Mouse (Mus musculus) cerebellum, postnatal 36 days (tissue): ENCODE results near the gene Cracr2b.

Source experiments
- DNase-seq, 2 experiments: peaks; one replicate each; pipeline ENCODE4 v3.0.0; 2021 to 2022; ENCODE audit warnings: mixed read lengths in 2 of 2

Cracr2b gene

GRCm38 (mm10) chr7:141460391-141461113, at the start of gene Cracr2b:
Gene Cracr2b (plus strand): TSS chr7:141461094.
- no peak for DNase-seq

- no peak for DNase-seq
These were observed 49.2 kb upstream of the Cracr2b start for GRCm38 (mm10) chr7:141411667-141412066.

DNA sequence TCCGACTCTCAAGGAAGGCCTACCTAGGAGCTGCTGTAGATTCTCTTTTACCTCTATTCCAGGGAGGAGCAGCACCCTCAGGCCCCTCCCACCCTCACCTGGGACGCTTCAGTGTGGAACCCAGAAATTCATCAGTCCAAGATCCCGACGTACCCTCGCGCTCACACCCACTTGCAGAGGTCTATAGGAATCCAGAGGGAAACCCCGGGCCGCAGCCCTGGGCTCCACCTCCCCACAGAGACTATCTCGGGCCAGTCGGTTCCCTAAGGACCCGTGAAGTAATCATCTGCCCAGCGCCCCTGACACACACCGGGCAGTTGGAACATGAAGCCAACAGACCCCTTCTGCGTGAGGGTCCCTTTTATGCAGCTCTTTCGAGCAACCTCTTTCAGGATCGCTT, 47.6 kb upstream of the Cracr2b start:
- DNase-seq, result peak in 1 of 2 experiments; percentile 27

DNA sequence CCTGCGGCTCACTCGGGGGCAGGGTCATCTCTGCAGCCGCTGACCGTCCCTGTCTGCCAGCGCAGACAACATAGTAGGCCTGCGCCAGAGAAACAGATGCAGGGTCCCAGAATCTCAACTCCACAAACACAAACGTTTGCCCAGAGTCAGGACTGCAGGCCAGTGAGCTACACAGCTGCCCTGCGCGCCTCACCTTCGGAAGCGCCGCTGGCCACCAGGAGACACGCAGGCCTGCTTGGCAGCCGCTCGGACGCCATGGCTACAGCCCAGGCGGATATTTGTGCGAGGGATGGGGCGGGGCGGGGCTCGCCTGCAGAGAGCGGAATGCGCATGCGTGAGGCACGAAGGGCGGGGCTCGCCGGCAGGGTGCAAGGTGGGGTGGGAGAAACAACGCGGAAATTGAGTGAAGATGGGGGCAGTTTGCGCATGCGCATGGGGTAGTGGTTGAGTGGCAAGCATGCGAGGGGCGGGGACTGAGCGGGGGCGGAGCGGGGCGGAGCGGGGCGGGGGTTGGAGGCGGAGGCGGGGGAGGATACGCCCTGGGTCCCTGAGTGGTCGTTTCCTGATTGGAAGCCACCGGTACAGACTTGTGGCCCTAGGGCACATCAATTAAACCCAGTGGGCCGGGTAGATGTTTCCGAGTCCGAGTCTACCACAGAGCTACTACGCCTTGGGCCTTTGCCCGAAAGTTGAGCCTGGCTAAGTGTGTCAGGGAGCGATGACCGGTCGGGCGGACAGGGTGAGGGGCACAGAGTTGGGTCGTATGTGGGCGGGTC, 46.9 kb upstream of the Cracr2b start, which contains the start of gene Gatd1:
Gatd1 (minus strand) TSS at position 328 of the 776 bp plus-strand sequence.
- DNase-seq, result peak; percentile 100

DNA sequence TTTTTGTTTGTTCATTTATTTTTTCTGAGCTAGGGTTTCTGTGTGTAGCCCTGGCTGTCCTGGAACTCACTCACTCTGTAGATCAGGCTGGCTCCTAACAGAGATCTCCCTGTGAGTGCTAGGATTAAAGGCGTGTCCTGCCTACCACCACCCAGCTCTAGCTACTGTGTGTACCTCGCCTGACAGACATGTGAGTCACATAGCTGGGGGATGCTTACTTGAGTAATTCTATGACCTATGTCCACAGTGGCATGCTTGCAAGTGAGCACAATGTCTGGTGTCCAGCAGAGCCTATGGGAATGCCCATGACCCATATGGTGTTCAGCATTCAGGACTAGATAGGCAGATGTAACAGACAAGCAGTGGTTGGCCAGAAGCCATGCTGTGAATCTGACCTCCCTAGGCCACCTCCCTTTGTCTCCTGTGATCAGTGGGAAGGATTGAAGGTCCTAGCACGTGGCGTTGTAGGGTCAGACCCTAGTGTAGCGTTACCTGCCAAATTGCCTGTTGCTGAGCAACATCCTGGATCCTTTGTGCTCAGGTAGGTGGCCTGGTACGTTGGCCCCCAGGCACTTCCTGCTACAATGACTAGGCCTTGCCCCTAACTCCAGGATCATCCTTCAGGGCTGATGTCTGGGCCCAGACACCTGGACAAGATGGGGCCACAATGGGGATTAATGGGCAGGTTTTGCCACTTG, 44.6 kb upstream of the Cracr2b start:
- DNase-seq, result no peak

DNA sequence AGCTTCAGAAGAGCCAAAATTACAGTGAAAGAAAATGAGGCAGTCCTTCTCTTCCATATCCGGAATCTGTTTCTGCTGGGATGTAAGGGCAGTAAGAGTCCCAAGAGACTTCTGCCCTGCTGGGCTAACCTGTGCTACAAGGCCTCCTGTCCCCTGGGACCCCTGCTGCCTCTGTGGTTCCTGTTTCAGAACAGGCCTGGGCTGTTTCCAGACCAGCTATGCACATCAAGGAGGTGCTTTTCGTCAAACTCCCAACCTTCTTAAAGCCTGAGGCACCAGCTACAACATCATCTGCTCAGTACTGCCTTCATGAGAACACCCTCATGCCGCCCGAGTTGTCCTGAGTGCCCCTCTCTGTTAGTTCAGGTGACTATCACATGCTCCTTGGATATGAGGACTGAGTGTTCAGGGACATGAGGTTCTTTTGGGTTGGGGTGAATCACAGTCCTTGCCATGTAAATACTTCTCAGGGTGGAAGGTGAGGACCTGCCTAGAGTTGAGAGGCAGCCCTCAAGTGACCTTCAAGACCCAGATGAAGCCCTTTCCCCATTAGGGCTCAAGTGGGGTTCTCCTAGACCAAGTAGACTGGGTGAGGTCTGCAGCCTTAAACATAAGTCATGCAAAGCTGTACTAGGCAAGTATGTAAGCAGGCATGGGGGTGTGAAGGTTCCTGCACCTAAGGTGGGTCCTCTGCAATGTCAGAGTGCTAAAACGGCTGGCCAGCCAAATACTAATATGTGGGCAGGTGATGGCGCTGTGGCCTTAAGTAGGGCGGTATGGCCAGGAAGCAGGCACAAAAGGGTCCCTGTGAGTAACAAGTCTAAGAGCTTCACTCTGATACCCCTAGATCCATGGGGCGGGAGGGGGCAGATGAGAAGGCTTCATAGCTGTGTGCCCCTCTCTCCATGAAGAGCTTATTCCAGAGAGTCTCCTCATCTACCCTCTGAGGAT, 42.9 kb upstream of the Cracr2b start:
- DNase-seq, result no peak

DNA sequence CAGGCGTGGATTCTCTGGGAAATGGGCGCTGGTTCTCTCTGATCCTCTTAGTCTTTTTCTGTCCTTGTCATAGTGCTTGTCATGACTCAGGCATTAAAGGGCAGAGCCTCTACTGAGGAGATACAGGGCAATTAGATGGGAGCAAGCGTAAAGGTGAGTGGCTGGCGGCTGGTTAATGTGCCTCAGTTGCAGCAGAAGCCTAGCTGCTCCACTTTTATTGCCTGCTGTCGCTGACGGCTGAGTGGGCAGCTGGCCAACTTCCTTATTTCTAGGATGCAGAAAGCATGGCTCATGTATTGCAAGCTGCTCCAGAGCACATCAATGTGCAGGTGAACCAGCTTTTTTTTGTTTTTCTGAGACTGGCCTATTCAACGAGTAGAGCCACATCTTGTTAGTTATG, 41.9 kb upstream of the Cracr2b start:
- peak in 1 of 2 experiments; percentile 54 for DNase-seq

DNA sequence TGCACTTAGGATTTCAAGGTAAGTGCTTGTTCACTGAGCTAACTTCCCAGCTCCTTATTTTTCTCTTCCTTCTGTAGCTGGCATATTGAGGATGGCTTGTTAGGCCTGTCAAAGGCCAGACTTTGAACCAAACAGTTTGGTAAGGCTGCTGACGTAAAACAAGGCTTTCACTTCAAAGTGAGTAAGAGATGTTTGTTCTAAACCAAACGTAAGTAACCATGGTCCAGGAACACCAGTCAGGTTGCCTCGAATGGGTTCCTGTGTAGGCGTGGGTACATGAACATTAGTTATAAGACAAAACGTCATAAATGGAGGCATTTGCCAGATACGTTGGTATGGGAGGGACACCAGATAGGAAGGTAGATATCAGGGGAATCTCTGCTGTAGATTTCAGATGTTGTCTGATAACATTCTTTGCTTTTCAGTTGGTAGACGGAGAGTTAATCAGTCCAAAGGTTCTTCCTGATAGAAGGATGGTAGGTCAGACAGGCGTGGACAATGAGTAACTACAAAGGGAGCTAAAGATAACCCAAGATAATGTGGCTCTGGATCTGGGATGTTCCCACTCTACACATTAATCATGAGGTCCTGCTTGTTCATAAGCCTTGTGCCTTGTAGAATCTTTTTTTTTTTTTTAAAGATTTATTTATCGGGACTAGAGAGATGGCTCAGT, 40.7 kb upstream of the Cracr2b start:
- DNase-seq, result no peak

GRCm38 (mm10) chr7:141423811-141424210, 37.1 kb upstream of the Cracr2b start:
- no peak for DNase-seq

DNA sequence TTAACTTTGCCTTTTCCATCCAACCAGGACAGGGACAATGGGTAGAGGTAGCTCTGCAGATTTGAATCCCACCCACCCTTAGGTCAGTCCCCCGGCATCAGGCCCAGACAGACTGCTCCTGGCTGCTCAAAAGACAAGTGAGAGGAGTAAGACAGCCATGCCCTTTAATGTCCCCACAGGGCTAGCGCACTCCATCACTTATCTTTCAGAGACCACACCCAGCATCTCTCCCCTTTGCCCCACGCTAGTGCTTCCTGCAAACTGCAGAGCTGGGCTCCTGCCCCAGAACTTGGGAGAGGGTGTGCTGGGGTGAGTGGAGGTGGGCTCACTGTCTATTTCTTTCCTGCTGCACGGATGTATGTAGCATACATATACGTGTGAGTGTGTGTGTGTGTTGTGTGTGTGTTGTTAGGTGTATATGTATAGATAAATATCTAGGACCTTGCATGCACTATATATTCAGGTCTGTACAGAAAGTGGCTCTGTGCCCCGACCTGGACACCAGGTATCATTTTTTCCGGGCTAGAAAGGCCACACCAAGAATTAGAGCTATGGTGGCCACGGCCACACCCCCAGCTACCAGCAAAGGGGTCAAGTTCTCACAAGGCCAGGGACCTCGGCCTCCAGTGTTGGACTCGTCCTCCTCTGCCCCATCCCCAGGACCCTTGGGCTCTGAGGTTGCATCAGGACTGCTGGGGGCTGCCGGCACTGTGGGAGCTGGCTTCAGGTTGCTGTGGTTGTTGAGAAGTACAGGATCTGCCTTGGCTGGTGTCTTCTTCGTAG, 33.8 kb upstream of the Cracr2b start:
- DNase-seq, result no peak

- DNase-seq, result no peak
These were observed 32.2 kb upstream of the Cracr2b start for GRCm38 (mm10) chr7:141428701-141429100.

GRCm38 (mm10) chr7:141429310-141429709, 31.6 kb upstream of the Cracr2b start, which contains the start of gene Cend1:
Gene Cend1 (minus strand): TSS chr7:141429491.
- DNase-seq, result peak; percentile 92

DNA sequence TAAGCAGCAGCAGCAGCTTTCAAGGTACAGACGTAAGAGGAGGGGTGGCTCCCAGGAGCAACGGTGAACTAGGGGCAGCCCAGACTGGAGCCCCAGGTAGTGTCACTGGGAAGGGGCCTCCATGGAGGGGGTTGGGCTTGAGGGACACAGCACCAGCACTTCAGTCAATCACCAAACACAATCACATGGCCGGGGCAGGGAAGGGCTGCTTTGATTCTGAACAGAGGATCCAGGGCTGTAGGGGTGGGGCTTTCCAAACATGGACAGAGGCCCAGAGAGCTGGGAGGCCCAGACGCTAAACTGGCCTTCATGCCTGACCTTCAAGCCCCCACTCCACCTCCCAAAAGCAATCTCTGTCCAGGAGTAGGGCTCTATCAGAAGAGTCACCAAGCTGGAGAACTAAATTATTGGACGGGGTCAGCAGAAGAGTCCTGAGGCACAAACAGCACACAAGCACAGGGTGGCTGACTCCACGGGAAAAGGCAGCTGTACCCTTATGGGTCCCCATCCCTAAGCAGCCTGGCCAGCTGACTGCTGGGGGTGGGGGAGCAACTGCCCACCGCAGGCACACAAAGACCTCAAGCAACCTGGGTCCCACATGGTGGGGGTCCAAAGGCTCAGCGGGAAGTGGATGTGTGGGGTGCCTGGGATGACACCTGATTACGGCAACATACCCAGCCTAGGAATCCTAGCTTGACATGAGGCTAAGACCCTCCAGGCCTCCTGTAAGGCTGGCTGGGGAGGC, 30.9 kb upstream of the Cracr2b start:
- DNase-seq, result no peak

DNA sequence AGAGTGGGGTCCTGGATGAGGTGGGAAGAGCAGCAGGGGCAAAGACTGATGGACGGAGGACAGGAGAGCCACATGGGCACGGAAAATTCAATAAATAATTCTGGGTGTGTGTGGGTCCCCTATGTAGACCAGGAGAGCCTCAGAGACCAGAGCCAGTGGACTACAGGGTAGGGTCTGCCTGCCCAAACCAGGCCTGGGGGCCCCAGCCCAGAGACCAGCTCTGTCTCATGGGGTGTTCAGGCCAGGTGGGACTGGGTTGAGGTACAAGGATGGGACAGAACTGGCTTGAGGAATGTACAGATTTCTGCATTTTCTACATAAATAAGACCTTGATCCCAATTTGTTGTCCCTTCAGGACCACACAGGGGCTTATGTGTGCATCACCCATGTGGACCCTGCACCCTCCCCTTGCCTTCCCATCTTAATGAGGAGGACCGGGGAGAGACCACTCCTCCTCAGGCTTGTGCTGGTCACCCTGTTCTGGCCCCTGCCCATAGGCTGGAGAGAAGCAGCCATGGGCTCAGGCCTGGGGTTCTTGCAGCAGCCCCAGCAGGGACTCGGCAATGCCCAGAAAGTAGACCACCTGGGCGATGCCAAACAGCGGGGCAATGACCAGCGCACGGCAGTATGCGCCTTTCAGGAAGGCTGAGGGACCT, 30.2 kb upstream of the Cracr2b start:
- DNase-seq, result no peak

- no peak for DNase-seq
These were observed 29.3 kb upstream of the Cracr2b start for GRCm38 (mm10) chr7:141431434-141432185.

DNA sequence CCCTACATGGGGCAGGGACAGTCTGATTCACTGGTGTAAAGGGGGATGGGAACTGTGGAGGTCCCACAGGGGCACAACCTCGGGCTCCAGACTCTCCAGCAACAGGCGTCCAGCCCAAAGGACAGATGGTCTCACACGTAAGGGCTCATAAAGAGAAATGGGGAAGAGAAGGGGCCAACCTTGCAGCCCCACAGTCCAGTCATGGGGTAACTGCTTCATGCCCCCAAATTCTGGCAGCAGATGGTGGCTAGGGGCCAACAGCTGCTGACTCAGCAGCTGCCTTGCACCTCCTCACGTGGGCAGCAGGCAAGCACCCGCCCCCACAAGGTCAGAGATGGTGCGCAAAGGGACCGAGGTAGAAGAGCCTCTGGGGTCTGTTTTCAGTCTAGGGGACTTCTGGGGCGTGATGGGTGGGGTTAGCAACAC, 28.7 kb upstream of the Cracr2b start:
- DNase-seq, result peak; percentile 54

GRCm38 (mm10) chr7:141432741-141433516, 28.0 kb upstream of the Cracr2b start:
- DNase-seq, result peak; percentile 90 to 94
